Mouse (Mus musculus) ovary, postnatal 14 days (tissue): ENCODE data around the gene Col13a1.

ENCODE experiments used
- DNase-seq: peaks from one replicate; pipeline ENCODE4 v3.0.0; 2022; ENCODE audit warnings: low spot score

Col13a1 gene

GRCm38 (mm10) chr10:61968003-61968553 lies 10.8 kb downstream of the Col13a1 start:
- DNase-seq: no peak

GRCm38 (mm10) chr10:61967207-61967606 lies 11.7 kb downstream of the Col13a1 start:
- DNase-seq: no peak

- DNase-seq: no peak
Measured at GRCm38 (mm10) chr10:61965386-61965841, 13.5 kb downstream of the Col13a1 start.

DNA sequence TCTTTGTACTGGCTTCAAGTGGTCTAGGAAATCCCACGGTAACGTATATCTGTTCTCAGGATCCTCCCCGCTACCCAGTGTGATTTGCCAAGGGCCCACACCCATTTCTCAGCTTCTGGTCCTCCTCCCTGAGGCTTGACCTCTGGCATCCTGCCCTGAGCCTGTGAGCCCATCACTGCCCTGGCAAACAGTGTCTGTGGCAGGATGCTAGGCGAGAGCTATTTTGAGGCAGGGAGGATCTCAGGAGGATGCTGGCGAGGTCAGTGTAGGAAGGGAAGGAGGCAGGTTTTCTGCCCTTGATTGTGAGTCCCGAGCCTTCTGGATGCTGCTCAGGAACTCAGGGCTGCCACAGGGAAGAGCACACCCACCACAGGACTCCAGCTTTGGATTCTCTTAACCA lies 22.2 kb downstream of the Col13a1 start:
- DNase-seq: no peak

DNA sequence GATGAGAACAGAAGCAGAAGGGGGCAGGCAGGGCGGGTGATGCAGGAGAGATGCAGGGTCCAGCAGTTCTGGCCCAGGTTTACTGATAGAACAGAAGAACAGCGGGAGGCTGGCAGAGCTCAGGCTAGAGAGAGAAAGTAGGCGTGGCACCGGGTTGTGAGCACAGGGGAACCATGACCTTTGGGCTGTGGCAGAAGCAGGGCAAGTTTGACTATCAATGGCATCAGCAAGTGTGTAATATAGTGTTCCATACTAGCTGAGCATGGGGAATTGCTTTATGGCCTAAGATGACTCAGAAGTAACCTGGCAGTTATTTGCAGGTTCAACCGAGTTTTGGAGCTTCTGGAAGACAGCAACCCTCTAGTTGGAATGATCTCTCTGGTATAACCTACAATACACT lies 25.0 kb downstream of the Col13a1 start:
- no peak for DNase-seq

DNA sequence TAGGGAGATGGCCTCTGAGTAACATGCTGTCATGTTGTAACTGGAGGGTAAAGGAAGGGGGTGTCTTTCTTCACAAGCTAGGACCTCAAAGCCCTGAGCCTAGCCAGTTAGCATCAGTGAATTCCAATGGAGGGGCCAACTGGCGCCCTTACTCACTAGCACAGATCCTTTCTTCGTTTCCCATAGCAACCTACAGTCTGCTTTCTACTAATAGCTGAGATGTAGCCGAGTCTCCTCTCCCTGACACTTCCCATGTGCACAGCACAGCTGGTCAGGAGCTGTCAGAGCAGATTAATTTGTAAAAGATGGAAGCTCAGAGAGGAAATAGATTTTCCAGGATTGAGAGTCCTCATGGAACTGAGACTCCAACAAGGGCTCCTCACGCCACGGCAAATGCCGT lies 29.4 kb downstream of the Col13a1 start:
- no peak for DNase-seq

- no peak for DNase-seq
Measured at GRCm38 (mm10) chr10:61944386-61944785, 34.5 kb downstream of the Col13a1 start.

DNA sequence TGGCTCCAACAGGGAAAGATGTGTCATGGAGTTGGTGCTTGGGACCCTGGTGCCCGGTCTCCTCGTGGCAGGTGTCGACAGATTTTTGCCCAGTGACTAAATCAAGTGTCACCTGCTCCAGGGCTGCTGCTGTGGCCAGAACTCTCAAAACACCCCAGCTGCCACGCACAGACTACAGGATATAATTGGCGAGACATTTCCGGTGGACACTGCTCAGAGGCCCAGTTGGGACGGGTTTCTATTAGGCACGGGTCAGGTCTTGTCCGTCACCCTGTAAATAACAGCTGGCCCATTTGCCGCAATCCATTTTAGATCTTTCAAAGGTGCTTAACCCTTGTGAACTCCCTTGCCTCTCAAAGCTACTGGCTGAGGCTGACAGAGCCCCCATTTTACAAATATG lies 35.4 kb downstream of the Col13a1 start:
- DNase-seq: no peak

DNA sequence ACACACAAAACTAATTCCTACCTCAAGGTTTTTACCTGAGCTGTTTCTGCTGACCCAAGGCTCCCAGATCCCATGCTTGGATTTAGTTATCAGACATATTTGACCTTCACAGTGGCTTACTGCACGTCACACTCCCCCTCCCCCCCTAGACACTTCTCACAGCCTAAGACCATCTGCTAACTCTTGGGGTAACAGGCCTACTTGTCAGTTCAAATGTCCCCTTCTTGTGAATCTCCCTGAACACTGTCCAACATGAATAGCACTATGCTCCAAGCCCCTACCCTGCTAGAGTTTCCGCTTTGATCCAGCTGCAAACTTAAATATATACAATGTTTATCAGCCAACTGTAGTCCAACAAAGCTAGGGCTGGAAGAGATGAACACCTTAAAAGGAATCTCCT lies 36.2 kb downstream of the Col13a1 start:
- no peak for DNase-seq

GRCm38 (mm10) chr10:61936211-61937121 lies 42.4 kb downstream of the Col13a1 start:
- DNase-seq: peak; percentile 18

- DNase-seq: no peak
Measured at GRCm38 (mm10) chr10:61931678-61932077, 47.2 kb downstream of the Col13a1 start.

- no peak for DNase-seq
Measured at GRCm38 (mm10) chr10:61929901-61930300, 49.0 kb downstream of the Col13a1 start.

- no peak for DNase-seq
Measured at GRCm38 (mm10) chr10:61928725-61929651, 49.9 kb downstream of the Col13a1 start.

DNA sequence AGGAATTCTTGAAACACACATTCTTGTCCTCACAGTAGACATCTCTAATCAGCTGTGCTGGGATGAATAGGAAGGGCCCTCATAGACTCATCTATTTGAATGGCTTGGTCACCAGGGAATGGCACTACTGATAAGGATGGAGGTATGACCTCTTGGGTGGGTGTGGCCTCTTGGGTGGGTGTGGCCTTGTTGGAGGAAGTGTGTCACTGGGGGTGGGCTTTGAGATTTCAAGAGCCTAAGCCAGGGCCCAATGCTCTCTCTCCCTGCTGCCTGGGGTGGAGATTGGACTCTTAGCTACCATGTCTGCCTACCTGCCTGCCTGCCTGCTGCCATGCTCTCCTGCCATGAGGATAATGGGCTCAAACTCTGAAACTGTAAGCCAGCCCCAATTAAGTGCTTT lies 53.2 kb downstream of the Col13a1 start:
- DNase-seq: no peak

- DNase-seq: no peak
Measured at GRCm38 (mm10) chr10:61920655-61921365, 58.1 kb downstream of the Col13a1 start.

- no peak for DNase-seq
Measured at GRCm38 (mm10) chr10:61919924-61920654, 58.8 kb downstream of the Col13a1 start.

DNA sequence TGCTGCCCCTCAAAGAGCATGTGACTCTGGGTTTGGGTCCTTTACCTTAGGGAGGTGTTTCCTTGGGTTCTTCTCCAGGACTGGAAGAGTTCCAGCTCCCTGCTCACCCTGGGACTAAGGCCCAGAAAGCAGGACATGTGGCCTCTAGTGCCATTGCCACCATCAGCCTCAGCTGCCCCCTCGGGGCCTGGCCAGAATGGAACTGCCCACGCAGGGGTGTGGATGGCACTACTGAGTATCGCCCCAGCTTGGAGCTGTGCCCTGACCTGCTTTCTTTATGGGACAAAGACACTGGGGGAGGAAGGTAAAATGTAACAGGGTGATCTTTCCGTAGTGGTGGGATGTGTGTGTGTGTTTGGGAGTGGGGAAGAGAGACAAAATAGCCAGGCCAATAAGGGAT lies 59.4 kb downstream of the Col13a1 start:
- DNase-seq: no peak

DNA sequence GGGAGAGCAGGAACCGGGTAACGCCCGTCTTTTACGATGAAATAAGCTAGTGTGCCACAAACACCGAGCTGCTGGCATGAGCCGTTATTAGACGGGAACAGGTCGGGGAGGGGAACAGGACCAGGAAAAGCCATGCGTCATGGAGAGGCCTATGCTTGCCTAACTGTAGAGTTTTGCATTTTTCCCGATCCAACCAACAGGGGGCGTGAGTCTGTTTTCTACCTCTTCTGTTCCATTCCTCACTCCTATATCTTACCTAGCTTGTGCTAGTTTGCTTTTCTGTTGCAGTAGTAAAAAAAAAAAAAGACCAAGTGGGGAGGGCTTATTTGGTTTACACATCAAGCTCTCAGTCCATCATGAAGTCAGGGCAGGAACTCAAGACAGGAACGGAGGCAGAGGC lies 61.8 kb downstream of the Col13a1 start:
- DNase-seq: no peak

DNA sequence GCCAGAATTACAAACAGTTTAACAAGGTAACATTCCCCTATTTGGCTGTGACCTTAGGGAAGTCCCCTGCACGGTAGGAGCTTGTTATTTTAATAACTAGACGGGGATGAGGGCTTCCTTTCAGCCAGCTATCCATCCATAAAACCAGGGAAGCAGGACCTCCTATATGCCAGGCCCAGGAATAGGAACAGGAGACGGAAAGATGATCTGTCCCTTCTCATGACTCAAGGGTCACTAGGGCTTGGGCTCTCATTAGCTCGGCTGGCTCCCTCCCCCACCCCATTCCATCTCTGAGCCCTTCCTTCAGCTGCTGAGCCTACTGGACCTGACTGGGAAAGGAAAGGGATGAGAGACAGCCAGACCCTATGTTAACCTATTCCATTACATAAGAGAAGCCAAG lies 67.1 kb downstream of the Col13a1 start:
- no peak for DNase-seq

DNA sequence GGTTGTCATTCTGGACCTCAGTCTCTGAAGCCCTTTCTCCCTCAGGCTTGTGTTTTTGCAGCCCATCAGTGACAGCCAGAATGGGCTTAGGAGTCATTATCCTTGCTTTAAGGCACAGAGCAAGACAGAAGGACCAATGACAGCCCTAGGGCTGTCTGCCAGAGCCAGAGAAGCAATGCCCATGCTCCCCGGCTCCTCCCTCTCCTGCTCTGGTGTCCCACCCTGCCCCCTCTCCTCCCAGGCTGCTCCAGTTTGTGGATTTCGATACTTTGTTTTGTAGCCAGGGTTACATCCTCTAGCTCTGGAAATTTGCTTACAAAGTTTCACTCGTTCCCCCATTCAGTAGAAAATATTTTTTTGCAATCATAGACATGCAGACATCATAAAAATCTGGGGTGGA lies 69.9 kb downstream of the Col13a1 start:
- no peak for DNase-seq

GRCm38 (mm10) chr10:61906226-61906625 lies 72.7 kb downstream of the Col13a1 start:
- no peak for DNase-seq
